Mouse (Mus musculus): ENCODE results near the gene Ugt1a1.

The Ugt1a1 gene

GRCm38 (mm10) chr1:88234646-88235045 is 22.9 kb downstream of the Ugt1a1 start:
- DNase-seq (ENCODE audit: low read depth, low spot score): no peak

GRCm38 (mm10) chr1:88235046-88235893 is 23.5 kb downstream of the Ugt1a1 start:
- DNase-seq (ENCODE audit: low read depth, low spot score): no peak

GRCm38 (mm10) chr1:88235894-88236415 is 24.2 kb downstream of the Ugt1a1 start:
- DNase-seq (ENCODE audit: low read depth, low spot score): no peak

GRCm38 (mm10) chr1:88237311-88237710 is 25.6 kb downstream of the Ugt1a1 start:
- DNase-seq (ENCODE audit: low read depth, low spot score): no peak

- no peak for DNase-seq (ENCODE audit: low read depth, low spot score)
Measured at GRCm38 (mm10) chr1:88238771-88239170, 27.0 kb downstream of the Ugt1a1 start.

GRCm38 (mm10) chr1:88240072-88240471 is 28.3 kb downstream of the Ugt1a1 start:
- DNase-seq (ENCODE audit: low read depth, low spot score): no peak

- DNase-seq (ENCODE audit: low read depth, low spot score): no peak
Measured at GRCm38 (mm10) chr1:88240579-88240978, 28.8 kb downstream of the Ugt1a1 start.

GRCm38 (mm10) chr1:88243861-88244260 is 32.1 kb downstream of the Ugt1a1 start:
- DNase-seq (ENCODE audit: low read depth, low spot score): no peak

GRCm38 (mm10) chr1:88245881-88246280 is 34.1 kb downstream of the Ugt1a1 start:
- no peak for DNase-seq (ENCODE audit: low read depth, low spot score)

GRCm38 (mm10) chr1:88246386-88246785 is 34.6 kb downstream of the Ugt1a1 start:
- DNase-seq (ENCODE audit: low read depth, low spot score): no peak

- DNase-seq (ENCODE audit: low read depth, low spot score): no peak
Measured at GRCm38 (mm10) chr1:88247660-88248059, 35.9 kb downstream of the Ugt1a1 start.

- DNase-seq (ENCODE audit: low read depth, low spot score): no peak
Measured at GRCm38 (mm10) chr1:88248658-88249057, 36.9 kb downstream of the Ugt1a1 start.

GRCm38 (mm10) chr1:88249596-88249995 is 37.8 kb downstream of the Ugt1a1 start:
- DNase-seq (ENCODE audit: low read depth, low spot score): no peak

GRCm38 (mm10) chr1:88250023-88250422 is 38.3 kb downstream of the Ugt1a1 start:
- DNase-seq (ENCODE audit: low read depth, low spot score): no peak

GRCm38 (mm10) chr1:88253106-88253505 is 41.3 kb downstream of the Ugt1a1 start:
- DNase-seq (ENCODE audit: low read depth, low spot score): no peak

GRCm38 (mm10) chr1:88253540-88253939 is 41.8 kb downstream of the Ugt1a1 start:
- DNase-seq (ENCODE audit: low read depth, low spot score): no peak

- DNase-seq (ENCODE audit: low read depth, low spot score): no peak
Measured at GRCm38 (mm10) chr1:88254793-88255465, 43.2 kb downstream of the Ugt1a1 start.

GRCm38 (mm10) chr1:88255466-88255857 is 43.7 kb downstream of the Ugt1a1 start:
- DNase-seq (ENCODE audit: low read depth, low spot score): no peak

- DNase-seq (ENCODE audit: low read depth, low spot score): no peak
Measured at GRCm38 (mm10) chr1:88255989-88256754, 44.4 kb downstream of the Ugt1a1 start.

GRCm38 (mm10) chr1:88256886-88257663 is 45.3 kb downstream of the Ugt1a1 start:
- DNase-seq (ENCODE audit: low read depth, low spot score): no peak

- DNase-seq (ENCODE audit: low read depth, low spot score): no peak
Measured at GRCm38 (mm10) chr1:88257681-88258080, 45.9 kb downstream of the Ugt1a1 start.

All from embryo, embryonic 11.5 days (tissue).